Mouse (Mus musculus) hindbrain, embryonic 14.5 days (tissue): Measurements from ENCODE around the gene Hmgb1. TPM values are rescaled to one million over a fixed set of nuclear protein-coding genes. Genes with fewer than 3 reads are reported as not detected.
A peak's percentile ranks its signal among the peaks of the same experiment; 100 is the strongest.

Source experiments
- ATAC-seq: fragments of 200-750 bp; cut with Nextera tagmentation; 2 replicates; pipeline ENCODE4 v1.8.0; 2017; ENCODE audit warnings: moderate number of reproducible peaks, mild to moderate bottlenecking, moderate TSS enrichment, moderate library complexity; ENCODE audit not compliant: low FRiP score
- DNase-seq: peaks from one replicate; pipeline ENCODE4 v3.0.0-alpha.2; 2015; ENCODE audit warnings: low spot score
- H3K27ac ChIP-seq: fragments of 300-500 bp; sonication (generic); 2 replicates; pipeline ENCODE4 v1.5.1; 2014; ENCODE audit warnings: mild to moderate bottlenecking, moderate library complexity
- H3K27me3 ChIP-seq: fragments of 300-500 bp; sonication (generic); 2 replicates; pipeline ENCODE4 v1.6.1; 2014; ENCODE audit warnings: mild to moderate bottlenecking, low read length, mixed read lengths; ENCODE audit not compliant: control insufficient read depth, insufficient read depth
- H3K36me3 ChIP-seq: fragments of 300-500 bp; sonication (generic); replicated peaks from 2 replicates; pipeline ENCODE4 v1.6.1; 2014; ENCODE audit not compliant: control insufficient read depth, insufficient read depth
- H3K4me1 ChIP-seq: fragments of 300-500 bp; sonication (generic); replicated peaks from 2 replicates; pipeline ENCODE4 v1.6.1; 2014; ENCODE audit warnings: antibody characterized with exemption, low read length, mixed read lengths; ENCODE audit not compliant: control insufficient read depth, insufficient read depth
- H3K4me2 ChIP-seq: fragments of 300-500 bp; sonication (generic); replicated peaks from 2 replicates; pipeline ENCODE4 v1.6.1; 2014; ENCODE audit warnings: mild to moderate bottlenecking, moderate library complexity
- H3K4me3 ChIP-seq: fragments of 300-500 bp; sonication (generic); replicated peaks from 2 replicates; pipeline ENCODE4 v1.5.1; 2014; ENCODE audit warnings: mild to moderate bottlenecking, low read length
- H3K9ac ChIP-seq: fragments of 300-500 bp; sonication (generic); 2 replicates; pipeline ENCODE4 v1.6.1; 2014
- H3K9me3 ChIP-seq: fragments of 300-500 bp; sonication (generic); 2 replicates; pipeline ENCODE4 v1.6.1; 2016; ENCODE audit warnings: low read length; ENCODE audit not compliant: control insufficient read depth
- WGBS: fragments of 180-500 bp; shearing (Covaris S2); extraction: QIAGEN DNeasy Blood & Tissue Kit; methylation state at CpG from one replicate; pipeline ENCODE4 v1.1.7; 2014; 5-methylcytosine and 5-hydroxymethylcytosine counted together
- polyA plus RNA-seq: library from polyadenylated mRNA; unstranded; fragments of >200 nt; fragmentation: Nextera tagmentation; extraction: Ambion mirVana; gene quantifications from 2 replicates; pipeline ENCODE4 v1.2.1, GENCODE M21; 2014

The Hmgb1 gene
- polyA plus RNA-seq, 1 experiment from 2014 or later, result 792 TPM

GRCm38 (mm10) chr5:149007295-149007646 is 177.0 kb downstream of the Hmgb1 start:
- no peak for ATAC-seq
- H3K27ac ChIP-seq, result no peak overlapping the region
- no peak overlapping the region for H3K4me3 ChIP-seq
- H3K4me1 ChIP-seq, result peaks cover 6% of the 10 kb centered on the region; the same call in 1 of the 2 replicates
- H3K4me2 ChIP-seq, result peak overlapping the region; percentile 48; the same call in 1 of the 2 replicates
- H3K9me3 ChIP-seq, result no peaks in the 10 kb centered on the region
- DNase-seq, result no peak
- no peaks in the 10 kb centered on the region for H3K36me3 ChIP-seq
- WGBS, result 65% methylated on average over 5 of the region's 5 CpGs
- peak overlapping the region; percentile 46 for H3K9ac ChIP-seq
- no peaks in the 10 kb centered on the region for H3K27me3 ChIP-seq

GRCm38 (mm10) chr5:149006362-149007294 is 177.7 kb downstream of the Hmgb1 start:
- no peaks in the 10 kb centered on the region for H3K36me3 ChIP-seq
- 6% methylated on average over 26 of the region's 26 CpGs for WGBS
- DNase-seq (peak; percentile 100), ATAC-seq (peak; percentile 89)
- peak overlapping the region; percentile 9; the same call in 1 of the 2 replicates for H3K27ac ChIP-seq
- peaks cover 6% of the 10 kb centered on the region; the same call in 1 of the 2 replicates for H3K4me1 ChIP-seq
- H3K4me2 ChIP-seq, result peak overlapping the region; percentile 48
- H3K9me3 ChIP-seq, result no peaks in the 10 kb centered on the region
- H3K9ac ChIP-seq, result peak overlapping the region; percentile 46
- no peaks in the 10 kb centered on the region for H3K27me3 ChIP-seq
- peak overlapping the region; percentile 11 for H3K4me3 ChIP-seq

GRCm38 (mm10) chr5:149005701-149006361 is 178.5 kb downstream of the Hmgb1 start:
- Histone ChIP-seq H3K4me2 (peak overlapping the region; percentile 48), H3K27me3 (no peaks in the 10 kb centered on the region), H3K9ac (0 out of 2 replicates have a peak overlapping the region, but pooled peaks have one; percentile 30), H3K36me3 (no peaks in the 10 kb centered on the region), H3K4me3 (no peak overlapping the region; the same call in 1 of the 2 replicates), H3K4me1 (peaks cover 6% of the 10 kb centered on the region; the same call in 1 of the 2 replicates), H3K27ac (peak overlapping the region; percentile 9; the same call in 1 of the 2 replicates), H3K9me3 (no peaks in the 10 kb centered on the region)
- ATAC-seq (no peak), DNase-seq (no peak)
- 75% methylated on average over 9 of the region's 9 CpGs for WGBS

GRCm38 (mm10) chr5:149005083-149005482 is 179.2 kb downstream of the Hmgb1 start:
- Histone ChIP-seq H3K27me3 (no peaks in the 10 kb centered on the region), H3K4me2 (no peak overlapping the region), H3K4me1 (peaks cover 6% of the 10 kb centered on the region; the same call in 1 of the 2 replicates), H3K9ac (no peak overlapping the region), H3K36me3 (no peaks in the 10 kb centered on the region), H3K4me3 (no peak overlapping the region), H3K27ac (no peak overlapping the region), H3K9me3 (no peaks in the 10 kb centered on the region)
- 36% methylated on average over 9 of the region's 9 CpGs for WGBS
- no peak for ATAC-seq
- DNase-seq, result no peak

GRCm38 (mm10) chr5:149003137-149003536 is 181.2 kb downstream of the Hmgb1 start:
- no peak overlapping the region for H3K4me2 ChIP-seq
- no peaks in the 10 kb centered on the region for H3K9me3 ChIP-seq
- H3K27ac ChIP-seq, result no peak overlapping the region
- H3K36me3 ChIP-seq, result no peaks in the 10 kb centered on the region
- DNase-seq, result no peak
- ATAC-seq, result no peak
- H3K27me3 ChIP-seq, result no peaks in the 10 kb centered on the region
- 37% methylated on average over 2 of the region's 2 CpGs for WGBS
- H3K4me3 ChIP-seq, result no peak overlapping the region
- no peak overlapping the region for H3K9ac ChIP-seq
- H3K4me1 ChIP-seq, result peaks cover 6% of the 10 kb centered on the region; the same call in 1 of the 2 replicates

- Histone ChIP-seq H3K9ac (no peak overlapping the region), H3K4me3 (no peak overlapping the region), H3K27ac (no peak overlapping the region), H3K4me1 (peaks cover 6% of the 10 kb centered on the region; the same call in 1 of the 2 replicates), H3K4me2 (no peak overlapping the region), H3K36me3 (no peaks in the 10 kb centered on the region), H3K9me3 (no peaks in the 10 kb centered on the region), H3K27me3 (no peaks in the 10 kb centered on the region)
- 77% methylated on average over 6 of the region's 6 CpGs for WGBS
- ATAC-seq (no peak), DNase-seq (no peak)
Observed at GRCm38 (mm10) chr5:149002803-149003115, 181.5 kb downstream of the Hmgb1 start.

- peaks cover 6% of the 10 kb centered on the region; the same call in 1 of the 2 replicates for H3K4me1 ChIP-seq
- no peak overlapping the region for H3K4me3 ChIP-seq
- H3K27ac ChIP-seq, result no peak overlapping the region
- DNase-seq (no peak), ATAC-seq (no peak)
- WGBS, result 71% methylated on average over 20 of the region's 20 CpGs
- H3K36me3 ChIP-seq, result no peaks in the 10 kb centered on the region
- no peak overlapping the region for H3K4me2 ChIP-seq
- no peak overlapping the region for H3K9ac ChIP-seq
- no peaks in the 10 kb centered on the region for H3K27me3 ChIP-seq
- no peaks in the 10 kb centered on the region for H3K9me3 ChIP-seq
Observed at GRCm38 (mm10) chr5:149002034-149002802, 182.1 kb downstream of the Hmgb1 start.

GRCm38 (mm10) chr5:148999802-149000201 is 184.5 kb downstream of the Hmgb1 start:
- Histone ChIP-seq H3K4me1 (peaks cover 6% of the 10 kb centered on the region; the same call in 1 of the 2 replicates), H3K27ac (no peak overlapping the region), H3K9me3 (no peaks in the 10 kb centered on the region), H3K36me3 (no peaks in the 10 kb centered on the region), H3K4me2 (no peak overlapping the region), H3K27me3 (no peaks in the 10 kb centered on the region), H3K4me3 (no peak overlapping the region), H3K9ac (no peak overlapping the region)
- ATAC-seq (no peak), DNase-seq (no peak)
- WGBS, result 94% methylated on average over 7 of the region's 7 CpGs

GRCm38 (mm10) chr5:148998512-148998911 is 185.8 kb downstream of the Hmgb1 start:
- no peak for ATAC-seq
- H3K36me3 ChIP-seq, result no peaks in the 10 kb centered on the region
- no peak overlapping the region for H3K4me2 ChIP-seq
- no peak overlapping the region for H3K4me3 ChIP-seq
- H3K4me1 ChIP-seq, result peaks cover 6% of the 10 kb centered on the region
- no peak overlapping the region for H3K9ac ChIP-seq
- WGBS, result 88% methylated on average over 14 of the region's 14 CpGs
- H3K27me3 ChIP-seq, result no peaks in the 10 kb centered on the region
- no peaks in the 10 kb centered on the region for H3K9me3 ChIP-seq
- no peak overlapping the region for H3K27ac ChIP-seq
- no peak for DNase-seq
